Mouse (Mus musculus) cerebellum, adult 2 months (tissue): ENCODE measurements at regions not wholly inside any gene's neighbourhood (a gene's known extent, or its start where the extent isn't known, plus 50 kb on each side); places are given as distances from the start of the nearest gene placed in this dataset.

ENCODE experiments used
- CTCF ChIP-seq: fragments of 200-500 bp; IDR thresholded peaks from 2 replicates; pipeline ENCODE4 v1.5.1; 2011; ENCODE audit warnings: low read depth, mild to moderate bottlenecking, control low read depth, low read length, moderate library complexity, borderline replicate concordance; ENCODE audit not compliant: insufficient read depth
- POLR2A ChIP-seq: fragments of 200-500 bp; IDR thresholded peaks from 2 replicates; pipeline ENCODE4 v1.6.1; 2011; ENCODE audit warnings: low read length, control low read depth, borderline replicate concordance; ENCODE audit not compliant: insufficient read depth

- TF ChIP-seq POLR2A (no peak), CTCF (no peak)
Measured at GRCm38 (mm10) chr3:121869694-121870093, 54.6 kb upstream of the Abcd3 start.
